Mouse (Mus musculus) limb, embryonic 11.5 days (tissue): ENCODE results near the gene Frs3. TPM values are rescaled to one million over a fixed set of nuclear protein-coding genes. Genes with fewer than 3 reads are reported as not detected.

Experiments used
- ATAC-seq: fragments of 200-750 bp; cut with Nextera tagmentation; 2 replicates; pipeline ENCODE4 v1.8.0; 2017; ENCODE audit warnings: low read depth; ENCODE audit not compliant: insufficient number of reproducible peaks, low FRiP score, low TSS enrichment
- DNase-seq: peaks from one replicate; pipeline ENCODE4 v3.0.0-alpha.2; 2015; ENCODE audit warnings: low spot score
- H3K27ac ChIP-seq: fragments of 300-500 bp; sonication (generic); replicated peaks from 2 replicates; pipeline ENCODE4 v1.5.1; 2014; ENCODE audit warnings: low read depth, mild to moderate bottlenecking, low read length
- H3K27me3 ChIP-seq: fragments of 300-500 bp; sonication (generic); 2 replicates; pipeline ENCODE4 v1.6.1; 2014; ENCODE audit warnings: mild to moderate bottlenecking, low read length, mixed read lengths; ENCODE audit not compliant: control insufficient read depth, insufficient read depth
- H3K36me3 ChIP-seq: fragments of 300-500 bp; sonication (generic); 2 replicates; pipeline ENCODE4 v1.6.1; 2014; ENCODE audit warnings: mild to moderate bottlenecking, low read length, moderate library complexity, mixed read lengths; ENCODE audit not compliant: control insufficient read depth, insufficient read depth
- H3K4me1 ChIP-seq: fragments of 300-500 bp; sonication (generic); 2 replicates; pipeline ENCODE4 v1.6.1; 2014; ENCODE audit warnings: low read length, mixed read lengths; ENCODE audit not compliant: control insufficient read depth, insufficient read depth
- H3K4me2 ChIP-seq: fragments of 300-500 bp; sonication (generic); 2 replicates; pipeline ENCODE4 v1.6.1; 2014; ENCODE audit warnings: low read depth, mild to moderate bottlenecking, moderate library complexity; ENCODE audit not compliant: severe bottlenecking
- H3K4me3 ChIP-seq: fragments of 300-500 bp; sonication (generic); 2 replicates; pipeline ENCODE4 v1.5.1; 2014; ENCODE audit warnings: low read depth, low read length
- H3K9ac ChIP-seq: fragments of 300-500 bp; sonication (generic); 2 replicates; pipeline ENCODE4 v1.6.1; 2014; ENCODE audit warnings: mild to moderate bottlenecking, low read length
- H3K9me3 ChIP-seq: fragments of 300-500 bp; sonication (generic); 2 replicates; pipeline ENCODE4 v1.6.1; 2016; ENCODE audit warnings: low read length; ENCODE audit not compliant: control insufficient read depth
- WGBS: fragments of 180-500 bp; shearing (Covaris S2); extraction: QIAGEN DNeasy Blood & Tissue Kit; methylation state at CpG from one replicate; pipeline ENCODE4 v1.1.7; 2014; 5-methylcytosine and 5-hydroxymethylcytosine counted together
- polyA plus RNA-seq: library from polyadenylated mRNA; unstranded; fragments of >200 nt; fragmentation: Nextera tagmentation; extraction: Ambion mirVana; gene quantifications from 2 replicates; pipeline ENCODE4 v1.2.1, GENCODE M21; 2014

Frs3 gene
- polyA plus RNA-seq, 1 experiment from 2014 or later = 3.9 TPM

DNA sequence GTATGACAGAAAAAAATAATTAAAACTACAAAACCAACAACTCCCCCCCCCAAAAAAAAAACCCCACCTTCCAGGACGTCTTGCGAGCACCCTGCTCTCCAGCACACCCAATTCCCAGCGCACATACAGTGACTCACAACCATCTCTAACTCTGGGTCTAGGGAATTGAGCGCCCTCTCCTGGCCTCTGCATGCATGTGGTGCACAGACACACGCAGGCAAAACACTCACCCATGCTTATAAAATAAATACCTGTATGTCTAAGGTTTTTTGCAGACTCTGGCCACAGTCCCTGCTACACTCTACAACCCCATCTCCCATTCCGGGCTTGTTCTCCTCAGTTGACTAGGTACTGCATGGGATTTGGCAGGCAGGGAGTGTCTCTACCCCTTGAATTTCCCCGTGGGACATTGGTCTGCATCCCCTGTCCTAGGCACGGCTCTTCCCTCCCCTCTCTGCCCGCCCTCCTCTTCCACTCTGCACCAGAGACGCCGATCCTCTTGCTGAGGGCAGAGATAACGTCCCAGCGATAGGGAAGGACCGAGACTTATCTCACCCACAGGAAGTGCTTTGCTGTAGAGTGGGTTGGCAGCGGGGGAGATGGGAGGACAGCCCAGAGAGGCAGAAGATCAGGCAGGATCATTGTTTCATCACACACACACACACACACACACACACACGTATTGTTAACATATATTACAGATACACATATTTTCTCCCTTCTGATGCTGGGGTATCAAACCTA lies 54.3 kb downstream of the Frs3 start:
- Histone ChIP-seq H3K9ac (no peak overlapping the region), H3K4me1 (peaks cover 15% of the 10 kb centered on the region), H3K4me3 (no peak overlapping the region), H3K27me3 (peaks cover 3% of the 10 kb centered on the region; the same call in 1 of the 2 replicates), H3K9me3 (no peaks in the 10 kb centered on the region), H3K36me3 (no peaks in the 10 kb centered on the region), H3K4me2 (no peak overlapping the region), H3K27ac (no peak overlapping the region)
- no peak for ATAC-seq
- peak; percentile 33 for DNase-seq
- WGBS = 42% methylated on average over 16 of the region's 16 CpGs

GRCm38 (mm10) chr17:47744086-47744485 lies 55.3 kb downstream of the Frs3 start:
- H3K27ac ChIP-seq = no peak overlapping the region
- 96% methylated on average over 14 of the region's 14 CpGs for WGBS
- DNase-seq (no peak), ATAC-seq (no peak)
- H3K9ac ChIP-seq = no peak overlapping the region
- peaks cover 2% of the 10 kb centered on the region; the same call in 1 of the 2 replicates for H3K27me3 ChIP-seq
- no peaks in the 10 kb centered on the region for H3K9me3 ChIP-seq
- no peak overlapping the region for H3K4me3 ChIP-seq
- no peaks in the 10 kb centered on the region for H3K36me3 ChIP-seq
- peaks cover 10% of the 10 kb centered on the region for H3K4me1 ChIP-seq
- no peak overlapping the region for H3K4me2 ChIP-seq

- Histone ChIP-seq H3K4me1 (0 out of 2 replicates have a peak, but pooled peaks cover 2% of the 10 kb centered on the region), H3K9ac (no peak overlapping the region), H3K4me3 (no peak overlapping the region), H3K4me2 (no peak overlapping the region), H3K27ac (no peak overlapping the region), H3K27me3 (no peaks in the 10 kb centered on the region; the same call in 1 of the 2 replicates), H3K36me3 (no peaks in the 10 kb centered on the region), H3K9me3 (no peaks in the 10 kb centered on the region)
- 86% methylated on average over 10 of the region's 10 CpGs for WGBS
- ATAC-seq (no peak), DNase-seq (peak; percentile 35)
These were observed 56.0 kb downstream of the Frs3 start for GRCm38 (mm10) chr17:47744746-47745368.

GRCm38 (mm10) chr17:47748791-47749553 lies 60.1 kb downstream of the Frs3 start:
- WGBS = 74% methylated on average over 14 of the region's 14 CpGs
- Histone ChIP-seq H3K4me3 (no peak overlapping the region), H3K36me3 (no peaks in the 10 kb centered on the region), H3K4me1 (0 out of 2 replicates have a peak, but pooled peaks cover 2% of the 10 kb centered on the region), H3K27me3 (no peaks in the 10 kb centered on the region), H3K9ac (no peak overlapping the region), H3K4me2 (no peak overlapping the region), H3K27ac (no peak overlapping the region), H3K9me3 (no peaks in the 10 kb centered on the region)
- ATAC-seq (no peak), DNase-seq (no peak)

DNA sequence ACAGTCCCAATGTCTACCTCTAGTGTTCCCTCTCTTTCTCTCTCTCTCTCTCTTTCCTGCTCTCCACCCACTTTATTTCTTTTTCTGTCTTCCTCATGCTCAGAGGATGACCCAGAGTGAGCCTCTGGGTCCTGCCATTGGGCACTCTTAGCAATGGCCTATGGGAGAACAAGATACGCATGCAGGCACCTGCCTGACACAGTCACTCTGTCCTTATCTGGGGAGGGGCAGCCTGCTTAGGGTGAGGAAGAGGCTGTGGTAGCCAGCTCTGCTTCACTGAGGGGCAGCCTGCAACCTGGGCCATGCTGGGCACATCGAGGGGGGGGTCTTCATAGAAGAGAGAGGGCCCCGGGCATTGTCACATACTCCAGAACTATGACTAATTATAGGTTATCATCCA lies 60.8 kb downstream of the Frs3 start:
- no peak for ATAC-seq
- DNase-seq = no peak
- WGBS = 80% methylated on average over 3 of the region's 3 CpGs
- Histone ChIP-seq H3K9ac (no peak overlapping the region), H3K9me3 (no peaks in the 10 kb centered on the region), H3K27ac (no peak overlapping the region), H3K36me3 (no peaks in the 10 kb centered on the region), H3K4me2 (no peak overlapping the region), H3K4me1 (0 out of 2 replicates have a peak, but pooled peaks cover 2% of the 10 kb centered on the region), H3K4me3 (no peak overlapping the region), H3K27me3 (no peaks in the 10 kb centered on the region)

DNA sequence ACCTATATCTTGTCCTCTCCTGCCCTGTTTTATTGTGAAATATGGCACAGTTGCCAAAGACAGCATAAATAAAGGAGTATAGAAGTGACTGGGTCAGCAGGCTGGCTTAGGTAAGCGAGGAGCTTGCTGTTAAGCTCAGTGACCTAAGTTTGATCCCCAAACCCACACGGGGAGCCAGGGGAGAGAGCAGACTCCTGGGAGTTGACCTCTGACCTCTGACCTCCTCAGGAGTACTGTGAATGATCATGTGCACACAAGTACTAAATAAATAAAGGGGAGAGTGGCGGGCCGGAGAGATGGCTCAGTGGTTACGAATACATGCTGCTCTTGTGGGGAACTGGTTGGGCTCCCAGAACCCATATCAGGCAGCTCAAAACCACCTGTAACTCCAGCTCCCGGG lies 61.3 kb downstream of the Frs3 start:
- H3K4me3 ChIP-seq = no peak overlapping the region
- H3K36me3 ChIP-seq = no peaks in the 10 kb centered on the region
- H3K27me3 ChIP-seq = no peaks in the 10 kb centered on the region
- no peak for DNase-seq
- no peak overlapping the region for H3K9ac ChIP-seq
- H3K4me2 ChIP-seq = no peak overlapping the region
- no peak for ATAC-seq
- 0 out of 2 replicates have a peak, but pooled peaks cover 2% of the 10 kb centered on the region for H3K4me1 ChIP-seq
- 61% methylated on average over 6 of the region's 6 CpGs for WGBS
- no peak overlapping the region for H3K27ac ChIP-seq
- H3K9me3 ChIP-seq = no peaks in the 10 kb centered on the region

- no peaks in the 10 kb centered on the region for H3K9me3 ChIP-seq
- no peaks in the 10 kb centered on the region for H3K27me3 ChIP-seq
- ATAC-seq = no peak
- no peak overlapping the region for H3K4me3 ChIP-seq
- H3K9ac ChIP-seq = no peak overlapping the region
- WGBS = 72% methylated on average over 5 of the region's 5 CpGs
- no peak overlapping the region for H3K27ac ChIP-seq
- H3K4me2 ChIP-seq = no peak overlapping the region
- H3K4me1 ChIP-seq = 0 out of 2 replicates have a peak, but pooled peaks cover 2% of the 10 kb centered on the region
- H3K36me3 ChIP-seq = no peaks in the 10 kb centered on the region
- no peak for DNase-seq
These were observed 63.0 kb downstream of the Frs3 start for GRCm38 (mm10) chr17:47751811-47752210.

GRCm38 (mm10) chr17:47753130-47753775 lies 64.4 kb downstream of the Frs3 start:
- ATAC-seq (no peak), DNase-seq (no peak)
- Histone ChIP-seq H3K36me3 (no peaks in the 10 kb centered on the region), H3K27me3 (no peaks in the 10 kb centered on the region), H3K4me3 (no peak overlapping the region), H3K9me3 (no peaks in the 10 kb centered on the region), H3K9ac (no peak overlapping the region), H3K4me2 (no peak overlapping the region), H3K4me1 (0 out of 2 replicates have a peak, but pooled peaks cover 2% of the 10 kb centered on the region), H3K27ac (no peak overlapping the region)
- 78% methylated on average over 8 of the region's 8 CpGs for WGBS
